Mouse (Mus musculus) ES-CJ7 (cell line): ENCODE measurements at regions not wholly inside any gene's neighbourhood (a gene's known extent, or its start where the extent isn't known, plus 50 kb on each side); places are given as distances from the start of the nearest gene placed in this dataset.

Experiments used
- DNase-seq: peaks from one replicate; pipeline ENCODE4 v3.0.0; 2011; ENCODE audit warnings: low read depth, low spot score

GRCm38 (mm10) chr1:48866926-48867325 lies 1974.3 kb upstream of the Slc39a10 start:
- no peak for DNase-seq

GRCm38 (mm10) chr1:48881373-48881772 lies 1988.7 kb upstream of the Slc39a10 start:
- peak; percentile 24 for DNase-seq

- no peak for DNase-seq
These were observed 2000.9 kb upstream of the Slc39a10 start for GRCm38 (mm10) chr1:48893571-48893970.

GRCm38 (mm10) chr1:48916419-48916818 lies 1984.0 kb upstream of the Tmeff2 start:
- DNase-seq, result no peak

- DNase-seq, result no peak
These were observed 1957.3 kb upstream of the Tmeff2 start for GRCm38 (mm10) chr1:48943126-48943525.

GRCm38 (mm10) chr1:48943826-48944225 lies 1956.6 kb upstream of the Tmeff2 start:
- no peak for DNase-seq
